In genomic region chr6:52221993-52222685, GRCm38 (mm10) we compare ENCODE assay signal across 9 mouse cellular contexts. TPM values are rescaled to one million over a fixed set of nuclear protein-coding genes. Genes with fewer than 3 reads are reported as not detected.
DNase-seq lines count a peak whose midpoint lies in the region; ATAC-seq and TF ChIP-seq lines count a peak whose summit lies in the region.
"Had no signal": no experiment of that assay in that cellular context is flagged by ENCODE, and none has a peak within 500 bp of the region (broad histone marks: within the 10 kb centered on the region; RNA-seq: fewer than 3 reads in every experiment).

No protein-coding gene starts in this region.

- 10% methylated on average over 21 of the region's 21 CpGs for WGBS in forebrain, postnatal 0 days
- 11% methylated on average over 21 of the region's 21 CpGs for WGBS in liver, embryonic 13.5 days (ENCODE audit: insufficient replicate concordance)

- no peak for ATAC-seq in forebrain, postnatal 0 days
- ATAC-seq in liver, embryonic 13.5 days (ENCODE audit: low read depth), result no peak
- ATAC-seq in megakaryocyte progenitor cell, adult 5-6 weeks (replicated peaks; ENCODE audit: poor library complexity), result no peak

- no peaks in the 10 kb centered on the region for H3K36me3 ChIP-seq in E14TG2a.4 (ENCODE audit: insufficient read depth, low read length)
- no peaks in the 10 kb centered on the region for H3K36me3 ChIP-seq in forebrain, postnatal 0 days (ENCODE audit: insufficient read depth)
- H3K36me3 ChIP-seq in liver, embryonic 13.5 days, result no peaks in the 10 kb centered on the region

- peak; percentile 90 for DNase-seq in heart, adult 11 months
- DNase-seq in heart, postnatal 36 days, result no peak
- DNase-seq in forebrain, postnatal 0 days, result no peak
- DNase-seq in liver, embryonic 13.5 days, result no peak
- DNase-seq in ovary, postnatal 10 days (ENCODE audit: low spot score), result no peak
- no peak for DNase-seq in thymus, postnatal 25 days

- peak overlapping the region; percentile 79 for H3K4me3 ChIP-seq in E14TG2a.4 (replicated peaks; ENCODE audit: low read length)
- H3K4me3 ChIP-seq in forebrain, postnatal 0 days (ENCODE audit: low read depth, low read length), result peak overlapping the region; percentile 50
- peak overlapping the region; percentile 52 for H3K4me3 ChIP-seq in liver, embryonic 13.5 days (replicated peaks)

- H3K4me1 ChIP-seq in E14TG2a.4 (replicated peaks; ENCODE audit: low read depth, low read length), result peaks cover 51% of the 10 kb centered on the region
- peaks cover 3% of the 10 kb centered on the region; the same call in 1 of the 2 replicates for H3K4me1 ChIP-seq in forebrain, postnatal 0 days (ENCODE audit: insufficient read depth)
- peaks cover 10% of the 10 kb centered on the region for H3K4me1 ChIP-seq in liver, embryonic 13.5 days (replicated peaks)

- intact Hi-C loops in heart, postnatal 36 days (cut with DNase I), result loop anchor here (2.0 to 5.0 kb wide), 2 partner anchors 350 to 635 kb away; no protein-coding TSS in a partner anchor

- no peak overlapping the region for H3K27ac ChIP-seq in forebrain, postnatal 0 days (ENCODE audit: low read depth, low read length)
- no peak overlapping the region for H3K27ac ChIP-seq in liver, embryonic 13.5 days

- H3K4me2 ChIP-seq in forebrain, postnatal 0 days (ENCODE audit: low read depth), result peak overlapping the region; percentile 88
- H3K4me2 ChIP-seq in liver, embryonic 13.5 days, result peak overlapping the region; percentile 70

- no peak overlapping the region for H3K9ac ChIP-seq in forebrain, postnatal 0 days
- H3K9ac ChIP-seq in liver, embryonic 13.5 days, result no peak overlapping the region

- peaks cover 100% of the 10 kb centered on the region for H3K27me3 ChIP-seq in E14TG2a.4 (ENCODE audit: insufficient read depth, low read length)
- peaks cover 99% of the 10 kb centered on the region for H3K27me3 ChIP-seq in forebrain, postnatal 0 days (ENCODE audit: insufficient read depth, low read length)
- H3K27me3 ChIP-seq in liver, embryonic 13.5 days, result peaks cover 100% of the 10 kb centered on the region

- TF ChIP-seq CTCF in E14TG2a.4 (conservative IDR thresholded peaks at IDR 0.05; ENCODE audit: low read length), result no peak
- no peak for TF ChIP-seq CTCF in forebrain, postnatal 0 days (IDR thresholded peaks at IDR 0.05; ENCODE audit: low read depth)

- H3K9me3 ChIP-seq in E14TG2a.4 (ENCODE audit: low read length), result no peaks in the 10 kb centered on the region
- no peaks in the 10 kb centered on the region for H3K9me3 ChIP-seq in forebrain, postnatal 0 days (ENCODE audit: low read length)
- no peaks in the 10 kb centered on the region for H3K9me3 ChIP-seq in liver, embryonic 13.5 days (replicated peaks)

RNA-seq across cellular contexts. Expression of gene Hoxa7, which starts 0.5 kb away (rescaled TPM):
- under 1 TPM; 0.24 to 0.47 TPM for total RNA-seq in heart, postnatal 36 days (2021)
- total RNA-seq in forebrain, postnatal 0 days (2014; rRNA removed), result not detected in 2 replicates
- not detected in 2 replicates for polyA plus RNA-seq in forebrain, postnatal 0 days (2015; fragmentation: Nextera tagmentation; extraction: Ambion mirVana)
- polyA plus RNA-seq in liver, embryonic 13.5 days (2015; fragmentation: Nextera tagmentation; extraction: Ambion mirVana), result 0.52 and 0.59 TPM in 2 replicates
- total RNA-seq in megakaryocyte progenitor cell, adult 5-6 weeks (2015), result 11.4 and 15.7 TPM in 2 replicates
- total RNA-seq in megakaryocyte progenitor cell, adult 5-6 weeks (2017), result 5.5 and 8.2 TPM in 2 replicates

RNA-seq across cellular contexts. Expression of gene Hoxa9, which starts 8.8 kb away (rescaled TPM):
- not detected for total RNA-seq in heart, postnatal 36 days (2021)
- not detected in 2 replicates for total RNA-seq in forebrain, postnatal 0 days (2014; rRNA removed)
- not detected in 2 replicates for polyA plus RNA-seq in forebrain, postnatal 0 days (2015; fragmentation: Nextera tagmentation; extraction: Ambion mirVana)
- polyA plus RNA-seq in liver, embryonic 13.5 days (2015; fragmentation: Nextera tagmentation; extraction: Ambion mirVana), result 0.44 and 0.89 TPM in 2 replicates
- 8.1 and 10.7 TPM in 2 replicates for total RNA-seq in megakaryocyte progenitor cell, adult 5-6 weeks (2015)
- 23.4 and 24.9 TPM in 2 replicates for total RNA-seq in megakaryocyte progenitor cell, adult 5-6 weeks (2017)

RNA-seq across cellular contexts. Expression of gene Gm28308, which starts 9.0 kb away (rescaled TPM):
- not detected for total RNA-seq in heart, postnatal 36 days (2021)
- not detected in 2 replicates for total RNA-seq in forebrain, postnatal 0 days (2014; rRNA removed)
- polyA plus RNA-seq in forebrain, postnatal 0 days (2015; fragmentation: Nextera tagmentation; extraction: Ambion mirVana), result not detected in 2 replicates
- polyA plus RNA-seq in liver, embryonic 13.5 days (2015; fragmentation: Nextera tagmentation; extraction: Ambion mirVana), result not detected in 2 replicates
- total RNA-seq in megakaryocyte progenitor cell, adult 5-6 weeks (2015), result not detected in 2 replicates
- total RNA-seq in megakaryocyte progenitor cell, adult 5-6 weeks (2017), result 0.84 TPM in 1 of 2 replicates, not detected in the other
- total RNA-seq: hematopoietic stem cell, adult 5-6 weeks had no signal

RNA-seq across cellular contexts. Expression of gene Hoxa3, which starts 9.0 kb away (rescaled TPM):
- total RNA-seq in heart, postnatal 36 days (2021), result 1 to 10 TPM in 1 of 2 experiments, under 1 TPM in 1; 0.42 to 1.1 TPM
- 0.23 TPM in 1 of 2 replicates, not detected in the other for total RNA-seq in forebrain, postnatal 0 days (2014; rRNA removed)
- not detected in 2 replicates for polyA plus RNA-seq in forebrain, postnatal 0 days (2015; fragmentation: Nextera tagmentation; extraction: Ambion mirVana)
- polyA plus RNA-seq in liver, embryonic 13.5 days (2015; fragmentation: Nextera tagmentation; extraction: Ambion mirVana), result 0.24 and 0.43 TPM in 2 replicates
- 0.59 and 2.1 TPM in 2 replicates for total RNA-seq in megakaryocyte progenitor cell, adult 5-6 weeks (2015)
- total RNA-seq in megakaryocyte progenitor cell, adult 5-6 weeks (2017), result 0.37 and 0.42 TPM in 2 replicates

RNA-seq across cellular contexts. Expression of gene Hoxa6, which starts 13.6 kb away (rescaled TPM):
- not detected for total RNA-seq in heart, postnatal 36 days (2021)
- total RNA-seq in forebrain, postnatal 0 days (2014; rRNA removed), result not detected in 2 replicates
- polyA plus RNA-seq in forebrain, postnatal 0 days (2015; fragmentation: Nextera tagmentation; extraction: Ambion mirVana), result not detected in 2 replicates
- polyA plus RNA-seq in liver, embryonic 13.5 days (2015; fragmentation: Nextera tagmentation; extraction: Ambion mirVana), result not detected in 2 replicates
- 0.22 TPM in 1 of 2 replicates, not detected in the other for total RNA-seq in megakaryocyte progenitor cell, adult 5-6 weeks (2015)
- total RNA-seq in megakaryocyte progenitor cell, adult 5-6 weeks (2017), result not detected in 2 replicates
